Mouse (Mus musculus): ENCODE data around the gene Kcnc2. TPM values are rescaled to one million over a fixed set of nuclear protein-coding genes. Genes with fewer than 3 reads are reported as not detected.

Gene Kcnc2
- not detected for polyA plus RNA-seq (2017; shearing (Covaris generic))

DNA sequence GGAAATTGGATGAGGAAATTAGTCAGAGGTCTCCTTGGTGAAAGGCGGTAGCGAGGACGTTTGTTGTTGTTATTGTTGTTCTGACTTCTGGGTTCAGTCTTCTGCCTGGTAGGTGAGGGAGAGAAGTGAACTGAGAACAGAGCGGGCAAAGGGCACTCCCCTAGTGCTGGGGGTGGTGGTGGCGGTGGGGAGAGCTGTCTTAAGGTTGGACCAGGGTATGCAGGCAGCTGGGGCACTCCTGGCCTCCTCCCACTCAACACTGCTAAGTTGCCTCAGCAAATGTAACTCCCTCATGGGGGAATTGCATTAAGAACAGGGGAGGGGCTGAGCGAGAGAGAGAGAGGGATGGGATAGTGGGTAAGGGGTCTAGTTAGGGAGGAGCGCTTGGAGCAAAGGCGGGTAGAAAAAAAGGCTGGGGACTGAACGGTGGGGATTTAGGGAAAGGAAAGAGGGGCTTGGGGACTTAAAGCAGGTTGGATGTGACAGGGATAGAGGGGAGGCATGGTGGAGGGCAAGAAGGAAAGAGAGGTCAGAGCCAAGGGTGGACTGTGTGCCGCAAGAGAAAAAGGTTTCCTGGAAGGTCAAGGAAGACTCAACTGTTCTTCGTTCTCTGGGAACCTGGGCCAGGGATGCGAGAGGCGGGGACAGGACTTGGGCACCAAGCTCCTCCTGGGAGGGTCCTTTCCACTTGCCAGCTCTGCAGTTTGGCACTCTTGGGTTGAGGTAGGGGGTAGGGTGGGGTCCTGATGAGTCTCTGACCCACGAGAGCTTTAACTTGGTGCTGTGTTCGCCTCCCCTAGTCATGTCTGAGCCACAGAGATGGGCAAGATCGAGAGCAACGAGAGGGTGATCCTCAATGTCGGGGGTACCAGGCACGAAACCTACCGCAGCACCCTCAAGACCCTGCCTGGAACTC lies at the start of gene Kcnc2:
Kcnc2 (plus strand) TSS at position 235 of the 916 bp plus-strand sequence.

Other genes starting within 250 kb of the Kcnc2 start
- not detected for gene Glipr1l1, start 210.9 kb upstream of the Kcnc2 start, polyA plus RNA-seq (2017; shearing (Covaris generic))
- gene Glipr1l2, start 187.8 kb upstream of the Kcnc2 start, polyA plus RNA-seq (2017; shearing (Covaris generic)), result not detected
- not detected for gene Glipr1l3, start 110.8 kb upstream of the Kcnc2 start, polyA plus RNA-seq (2017; shearing (Covaris generic))
- 0.22 TPM for gene Caps2, start 107.5 kb upstream of the Kcnc2 start, polyA plus RNA-seq (2017; shearing (Covaris generic))